In genomic region chr19:14670821-14671104, GRCm38 (mm10) we compare ENCODE assay signal across 13 mouse cellular contexts.
A peak's percentile ranks its signal among the peaks of the same experiment; 100 is the strongest.
DNase-seq lines count a peak whose midpoint lies in the region; ATAC-seq lines count a peak whose summit lies in the region.
"Had no signal": no experiment of that assay in that cellular context is flagged by ENCODE, and none has a peak within 500 bp of the region (broad histone marks: within the 10 kb centered on the region; RNA-seq: fewer than 3 reads in every experiment).

No protein-coding gene starts in this region.

- H3K4me3 ChIP-seq in embryonic facial prominence, embryonic 15.5 days (replicated peaks): no peak overlapping the region
- H3K4me3 ChIP-seq in midbrain, embryonic 11.5 days (ENCODE audit: low read depth, low read length): no peak overlapping the region
- H3K4me3 ChIP-seq: intestine, embryonic 15.5 days had no signal

- H3K27me3 ChIP-seq in embryonic facial prominence, embryonic 15.5 days: no peaks in the 10 kb centered on the region
- H3K27me3 ChIP-seq in midbrain, embryonic 11.5 days (ENCODE audit: control insufficient read depth, insufficient read depth, low read length): peaks cover 22% of the 10 kb centered on the region
- H3K27me3 ChIP-seq: CH12.LX; intestine, embryonic 15.5 days had no signal

- DNase-seq in left cerebral cortex, adult 9 months (ENCODE audit: low spot score in 2 of 2): peak; percentile 15 to 16
- no peak for DNase-seq in left cerebral cortex, adult 18-20 months (ENCODE audit: low spot score in 2 of 2)
- peak; percentile 88 for DNase-seq in R1 (ENCODE audit: low read depth, low spot score)
- no peak for DNase-seq in midbrain, embryonic 11.5 days (ENCODE audit: low spot score, missing footprints)
- no peak for DNase-seq in spleen, postnatal 10 days (ENCODE audit: low spot score in 2 of 2)
- DNase-seq in thymus, adult 18-20 months: no peak
- DNase-seq: gastrocnemius, adult 2 months; kidney, postnatal 25 days; thymus, postnatal 25 days had no signal

- no peaks in the 10 kb centered on the region for H3K9me3 ChIP-seq in embryonic facial prominence, embryonic 15.5 days (replicated peaks)
- no peaks in the 10 kb centered on the region for H3K9me3 ChIP-seq in midbrain, embryonic 11.5 days (ENCODE audit: control insufficient read depth, low read length)
- H3K9me3 ChIP-seq: intestine, embryonic 15.5 days had no signal

- ATAC-seq in embryonic facial prominence, embryonic 15.5 days (ENCODE audit: insufficient number of reproducible peaks, low FRiP score, low TSS enrichment, low read depth): no peak
- ATAC-seq in midbrain, embryonic 11.5 days (ENCODE audit: low FRiP score): 0 out of 2 replicates have a peak, but pooled peaks have one; percentile 42
- ATAC-seq: activated CD4-positive, CD25-positive, alpha-beta regulatory T cell, adult 4 months; intestine, embryonic 15.5 days had no signal

- 0 out of 2 replicates have a peak, but pooled peaks cover 7% of the 10 kb centered on the region for H3K4me1 ChIP-seq in embryonic facial prominence, embryonic 15.5 days
- H3K4me1 ChIP-seq in midbrain, embryonic 11.5 days (ENCODE audit: control insufficient read depth, insufficient read depth, low read length): peaks cover 9% of the 10 kb centered on the region
- H3K4me1 ChIP-seq: intestine, embryonic 15.5 days had no signal

- H3K9ac ChIP-seq in embryonic facial prominence, embryonic 15.5 days: no peak overlapping the region
- H3K9ac ChIP-seq in midbrain, embryonic 11.5 days (ENCODE audit: low read length): no peak overlapping the region
- H3K9ac ChIP-seq: intestine, embryonic 15.5 days had no signal

- no peaks in the 10 kb centered on the region for H3K36me3 ChIP-seq in embryonic facial prominence, embryonic 15.5 days
- no peaks in the 10 kb centered on the region for H3K36me3 ChIP-seq in midbrain, embryonic 11.5 days (ENCODE audit: control insufficient read depth, insufficient read depth, low read length)
- H3K36me3 ChIP-seq: intestine, embryonic 15.5 days had no signal

- peak overlapping the region; percentile 42; the same call in 1 of the 2 replicates for H3K4me2 ChIP-seq in embryonic facial prominence, embryonic 15.5 days (replicated peaks)
- no peak overlapping the region for H3K4me2 ChIP-seq in midbrain, embryonic 11.5 days

- H3K27ac ChIP-seq in embryonic facial prominence, embryonic 15.5 days (replicated peaks): no peak overlapping the region
- H3K27ac ChIP-seq in midbrain, embryonic 11.5 days (ENCODE audit: low read depth, low read length): no peak overlapping the region
- H3K27ac ChIP-seq: gastrocnemius, adult 2 months; intestine, embryonic 15.5 days had no signal

Comparison
In these comparisons a context has a peak if more than half of its experiments do, and no peak if none do; other contexts are left out.
1. DNase-seq: peak in left cerebral cortex, adult 9 months (2 of 2) and R1 (single experiment); none in left cerebral cortex, adult 18-20 months (0 of 2), midbrain, embryonic 11.5 days (single experiment), spleen, postnatal 10 days (0 of 2) and thymus, adult 18-20 months (0 of 2).